Mouse (Mus musculus) spleen, postnatal 4 days (tissue): ENCODE data around the gene Hsd17b7.
"Not testable (repeated sequence)": the region's sequence is repeated elsewhere in the genome, so short reads cannot be mapped to it uniquely, and the experiment has no call there.

Experiments
- DNase-seq, 2 experiments: peaks; one replicate each; pipeline ENCODE4 v3.0.0; 2022; ENCODE audit warnings: low spot score in 2 of 2

The Hsd17b7 gene

GRCm38 (mm10) chr1:169968792-169969515 is at the start of gene Hsd17b7:
Hsd17b7 (minus strand) TSS chr1:169969241.
- peak; percentile 96 to 97 for DNase-seq

- no peak for DNase-seq
Measured at GRCm38 (mm10) chr1:170014784-170015183, 45.7 kb upstream of the Hsd17b7 start.

DNA sequence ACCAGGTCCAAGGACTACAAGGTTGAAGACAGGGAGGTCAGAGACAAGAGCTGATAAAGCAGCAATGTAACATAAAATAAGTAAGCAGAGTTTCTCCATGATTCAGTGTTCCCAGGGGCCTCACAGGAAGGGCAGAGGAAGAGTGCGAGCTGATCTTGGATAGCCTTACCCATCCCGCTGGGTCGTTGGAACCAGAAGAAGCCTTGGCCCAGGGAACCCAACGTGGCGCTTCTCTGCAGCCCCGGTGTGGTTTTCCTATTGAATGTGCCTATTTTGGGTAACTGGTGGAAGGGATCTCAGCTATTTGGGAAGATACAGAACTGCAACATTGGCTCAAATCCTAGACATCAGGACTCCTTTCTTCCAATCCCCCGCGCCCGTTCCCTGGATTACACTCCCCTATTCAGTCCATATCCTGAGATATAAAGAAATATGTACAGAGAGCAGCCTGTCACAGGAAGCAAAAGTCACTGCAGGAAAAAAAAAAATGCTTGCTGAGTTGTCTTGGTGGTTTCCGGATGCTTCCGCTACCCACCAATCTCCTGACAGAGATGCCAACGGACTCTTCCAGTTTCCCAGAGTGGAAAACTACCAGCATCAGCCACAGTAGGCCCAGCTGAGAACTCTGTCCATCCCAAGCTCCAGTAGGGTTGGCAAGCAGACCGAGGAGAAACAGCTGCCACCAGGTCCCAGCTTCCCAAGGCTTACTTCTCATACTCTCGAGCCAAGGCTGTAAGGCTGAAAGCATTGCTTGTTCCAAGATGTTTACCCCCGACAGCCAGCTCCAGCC is 41.9 kb upstream of the Hsd17b7 start:
- DNase-seq: no peak

- DNase-seq: no peak
Measured at GRCm38 (mm10) chr1:170009296-170009695, 40.3 kb upstream of the Hsd17b7 start.

DNA sequence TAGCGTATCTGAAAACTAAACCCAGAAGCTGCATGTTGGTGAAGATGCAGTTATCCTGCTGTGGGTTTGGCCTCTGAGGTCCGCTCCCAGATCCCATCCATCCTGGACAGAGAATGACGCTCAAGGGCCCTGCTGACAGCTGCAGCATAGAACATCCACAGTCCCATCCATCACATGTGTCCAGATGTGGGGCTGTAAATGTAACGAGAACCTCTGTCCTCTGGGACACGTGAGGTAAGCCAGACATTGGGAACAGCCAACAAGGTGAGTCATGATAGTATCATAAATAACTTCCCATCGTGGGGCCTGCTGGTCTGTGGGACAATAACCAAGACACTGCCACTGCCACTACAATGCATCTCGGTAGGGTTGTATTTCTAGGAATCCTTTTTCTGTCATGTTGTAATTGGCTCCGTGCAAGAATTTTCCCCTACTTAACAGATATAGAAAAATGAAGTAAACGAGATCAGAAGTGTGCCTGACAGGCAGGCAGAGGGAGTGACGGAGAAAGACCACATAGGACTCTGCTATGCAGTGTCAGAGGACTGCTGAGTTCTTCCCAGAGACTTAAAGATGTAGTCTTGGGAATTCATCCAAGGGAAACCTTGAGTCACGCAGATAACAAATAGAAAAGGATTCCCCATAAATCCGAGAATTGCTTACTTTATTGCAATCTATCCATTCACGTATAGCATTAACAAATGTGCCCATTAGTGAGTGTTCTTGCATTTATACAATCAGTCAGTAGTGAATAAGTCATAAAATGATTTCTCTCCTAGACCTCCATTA is 39.6 kb upstream of the Hsd17b7 start:
- DNase-seq: no peak

DNA sequence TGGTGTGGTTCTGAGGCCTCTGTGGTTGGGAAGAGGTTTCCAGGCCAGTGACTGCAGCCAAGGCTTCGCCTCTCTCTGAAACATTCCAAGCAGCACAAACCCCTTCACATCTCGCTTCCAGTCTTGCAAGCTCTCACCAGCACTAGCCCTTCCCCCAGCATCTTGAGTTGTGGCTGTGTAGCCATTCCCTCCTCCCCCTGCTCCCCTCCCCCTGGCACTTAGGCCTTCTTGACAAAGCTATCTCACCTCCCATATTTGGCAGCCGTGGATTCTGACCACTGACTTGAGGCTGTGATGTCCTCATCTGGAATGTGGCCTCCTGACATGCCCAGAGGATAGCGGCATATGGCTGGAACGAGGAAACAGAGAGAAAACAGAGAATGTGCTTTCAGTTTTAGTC is 37.5 kb upstream of the Hsd17b7 start:
- no peak for DNase-seq

- DNase-seq: no peak
Measured at GRCm38 (mm10) chr1:170005297-170005696, 36.3 kb upstream of the Hsd17b7 start.

- not testable (repeated sequence) for DNase-seq
Measured at GRCm38 (mm10) chr1:169993901-169994300, 24.9 kb upstream of the Hsd17b7 start.

GRCm38 (mm10) chr1:169986166-169986565 is 17.1 kb upstream of the Hsd17b7 start:
- DNase-seq: no peak

DNA sequence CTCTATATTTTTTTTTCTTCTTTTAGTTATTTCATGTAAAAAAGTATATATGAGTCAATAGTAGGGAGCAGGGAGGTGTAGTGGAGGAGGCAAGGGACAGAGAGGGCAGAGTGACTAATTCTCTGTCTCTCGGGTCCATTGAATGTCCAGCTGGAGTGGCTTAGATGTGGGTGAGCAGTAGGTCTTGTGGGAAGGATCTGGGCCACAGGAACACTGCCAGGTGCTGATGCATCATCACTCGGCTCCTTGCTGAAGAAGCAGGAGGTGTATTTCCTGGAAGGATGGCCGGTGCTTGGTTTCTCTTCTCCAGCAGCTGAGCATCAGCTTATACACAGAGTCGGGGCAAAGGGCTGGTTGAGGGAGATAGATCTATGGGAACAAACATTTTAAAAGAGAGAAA is 8.6 kb upstream of the Hsd17b7 start:
- DNase-seq: no peak

GRCm38 (mm10) chr1:169971998-169972397 is 3.0 kb upstream of the Hsd17b7 start:
- DNase-seq: no peak

GRCm38 (mm10) chr1:169970936-169971335 is 1.9 kb upstream of the Hsd17b7 start:
- DNase-seq: no peak

- DNase-seq: no peak
Measured at GRCm38 (mm10) chr1:169969516-169969886, 460 bp upstream of the Hsd17b7 start.

DNA sequence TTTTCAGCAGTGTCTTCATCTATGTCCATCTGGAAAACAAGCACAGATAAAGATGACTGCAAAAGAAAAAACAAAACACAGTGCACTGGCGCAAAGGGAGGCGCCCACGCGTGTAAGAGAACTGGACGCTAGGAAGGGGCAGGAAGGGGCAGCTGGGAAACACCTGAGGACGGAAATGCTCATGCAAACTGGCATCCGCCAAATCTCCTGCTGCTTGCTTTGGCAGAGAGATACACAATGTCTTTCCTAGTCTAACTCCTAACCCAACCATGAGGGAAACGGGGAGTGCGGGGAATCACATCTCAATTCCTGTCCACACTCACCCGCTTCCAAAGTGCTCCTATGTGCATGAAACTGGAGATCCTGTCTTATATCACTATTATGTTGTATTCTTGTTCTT is 15.9 kb downstream of the Hsd17b7 start:
- DNase-seq: no peak

GRCm38 (mm10) chr1:169952636-169953035 is 16.4 kb downstream of the Hsd17b7 start:
- DNase-seq: no peak

GRCm38 (mm10) chr1:169951561-169951960 is 17.5 kb downstream of the Hsd17b7 start:
- no peak for DNase-seq

GRCm38 (mm10) chr1:169950651-169951050 is 18.4 kb downstream of the Hsd17b7 start:
- DNase-seq: no peak

- DNase-seq: no peak
Measured at GRCm38 (mm10) chr1:169949981-169950380, 19.1 kb downstream of the Hsd17b7 start.

DNA sequence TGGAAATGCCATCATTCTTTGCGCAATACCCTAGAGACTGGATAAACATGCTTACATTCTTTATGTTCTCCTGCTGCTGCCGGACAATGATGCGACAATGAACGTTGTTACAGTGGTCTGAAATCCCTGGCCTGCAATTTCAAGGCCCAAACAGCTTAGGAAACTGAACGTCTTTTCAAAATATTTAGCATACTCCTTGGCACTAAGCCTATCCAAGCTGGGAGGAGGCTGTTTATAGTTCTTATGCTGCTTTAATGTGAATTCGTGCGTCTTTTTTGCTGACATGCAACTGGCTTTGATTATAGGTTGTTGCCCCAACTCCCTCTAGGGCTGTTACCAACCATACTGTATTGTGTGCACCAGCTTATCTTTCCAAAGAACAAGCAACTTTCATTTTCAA is 20.2 kb downstream of the Hsd17b7 start:
- no peak for DNase-seq

GRCm38 (mm10) chr1:169948280-169948679 is 20.8 kb downstream of the Hsd17b7 start:
- no peak for DNase-seq

GRCm38 (mm10) chr1:169947654-169948053 is 21.4 kb downstream of the Hsd17b7 start:
- DNase-seq: no peak

DNA sequence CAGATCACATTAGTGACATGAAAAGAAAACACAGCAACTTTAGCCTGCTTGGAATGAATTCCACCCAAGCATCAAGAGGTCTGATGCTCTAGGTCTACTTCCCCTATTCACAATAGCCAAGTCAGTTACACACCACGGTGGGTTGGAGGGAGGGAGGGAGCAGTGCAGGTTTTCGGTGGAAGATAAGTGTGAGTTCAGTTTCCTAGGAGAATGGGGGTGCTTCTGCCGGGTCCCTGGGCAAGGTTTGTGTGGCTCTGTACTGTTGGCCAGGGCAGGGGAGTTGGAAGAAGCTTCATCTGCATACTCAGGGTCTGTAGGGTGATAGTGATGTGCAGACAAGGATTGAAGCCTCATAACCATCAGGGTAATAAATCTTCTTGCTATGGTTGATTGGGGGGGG is 23.0 kb downstream of the Hsd17b7 start:
- no peak for DNase-seq
